Mouse (Mus musculus): ENCODE data around the gene Lmntd2.

DNA sequence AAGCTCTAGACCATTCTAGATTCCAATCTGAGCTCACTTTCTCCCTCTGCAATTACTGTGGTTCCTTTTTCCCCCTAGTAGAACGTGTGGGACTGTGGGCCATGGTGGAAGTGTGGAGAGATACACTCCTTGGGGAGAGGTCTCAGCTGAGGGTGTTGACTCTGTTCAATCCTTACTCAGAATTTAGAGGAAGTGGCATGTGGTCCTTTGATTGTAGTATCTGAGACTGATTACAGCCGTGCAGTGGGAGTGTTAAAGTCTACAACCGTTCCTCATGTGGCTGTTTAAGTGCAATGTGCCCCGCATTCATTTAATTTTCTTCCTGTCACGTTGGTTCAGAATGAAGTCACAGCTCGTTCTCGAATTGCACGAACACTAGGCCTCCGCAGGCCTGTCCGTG lies 42.3 kb upstream of the Lmntd2 start:
- TF ChIP-seq POLR2A (IDR thresholded peaks at IDR 0.05; ENCODE audit: low read depth, low read length) (no peak), CTCF (IDR thresholded peaks at IDR 0.05; ENCODE audit: extremely low read depth, insufficient read length, insufficient replicate concordance, low read depth, low read length) (no peak)

All from small intestine, adult 2 months (tissue).